Mouse (Mus musculus) thymus, adult 2 months (tissue): ENCODE measurements at regions not wholly inside any gene's neighbourhood (a gene's known extent, or its start where the extent isn't known, plus 50 kb on each side); places are given as distances from the start of the nearest gene placed in this dataset.
"Not testable (repeated sequence)": the region's sequence is repeated elsewhere in the genome, so short reads cannot be mapped to it uniquely, and the experiment has no call there.

Experiments
- DNase-seq: peaks from one replicate; pipeline ENCODE4 v3.0.0; 2021
- H3K27ac ChIP-seq: fragments of 200-500 bp; 2 replicates; pipeline ENCODE4 v1.5.1; 2012; ENCODE audit warnings: low read length, control low read depth; ENCODE audit not compliant: control insufficient read depth, insufficient read depth
- H3K27me3 ChIP-seq: fragments of 200-500 bp; 2 replicates; pipeline ENCODE4 v1.6.1; 2012; ENCODE audit warnings: mild to moderate bottlenecking, low read length, moderate library complexity, mixed read lengths; ENCODE audit not compliant: control insufficient read depth, insufficient read depth
- H3K36me3 ChIP-seq: fragments of 200-500 bp; 2 replicates; pipeline ENCODE4 v1.6.1; 2012; ENCODE audit warnings: mild to moderate bottlenecking, low read length, moderate library complexity; ENCODE audit not compliant: control insufficient read depth, insufficient read depth
- H3K4me1 ChIP-seq: fragments of 200-500 bp; replicated peaks from 2 replicates; pipeline ENCODE4 v1.6.1; 2012; ENCODE audit warnings: low read length; ENCODE audit not compliant: control insufficient read depth, insufficient read depth
- H3K4me3 ChIP-seq: fragments of 200-500 bp; 2 replicates; pipeline ENCODE4 v1.5.1; 2012; ENCODE audit warnings: mild to moderate bottlenecking, low read length, control low read depth, moderate library complexity; ENCODE audit not compliant: control insufficient read depth, insufficient read depth
- CTCF ChIP-seq: fragments of 200-500 bp; IDR thresholded peaks from 2 replicates; pipeline ENCODE4 v1.5.1; 2012; ENCODE audit warnings: mild to moderate bottlenecking, control low read depth, low read length, moderate library complexity, borderline replicate concordance; ENCODE audit not compliant: control insufficient read depth, poor library complexity, insufficient read depth; ENCODE audit errors: extremely low read depth
- POLR2A ChIP-seq: fragments of 200-500 bp; IDR thresholded peaks from 2 replicates; pipeline ENCODE4 v1.6.1; 2012; ENCODE audit warnings: mild to moderate bottlenecking, low read length, control low read depth, moderate library complexity; ENCODE audit not compliant: control insufficient read depth, poor library complexity, insufficient read depth; ENCODE audit errors: extremely low read depth
- WGBS: fragments of 180-500 bp; shearing (Covaris S2); methylation state at CpG from one replicate; pipeline ENCODE4 v1.1.7; 2018; 5-methylcytosine and 5-hydroxymethylcytosine counted together

DNA sequence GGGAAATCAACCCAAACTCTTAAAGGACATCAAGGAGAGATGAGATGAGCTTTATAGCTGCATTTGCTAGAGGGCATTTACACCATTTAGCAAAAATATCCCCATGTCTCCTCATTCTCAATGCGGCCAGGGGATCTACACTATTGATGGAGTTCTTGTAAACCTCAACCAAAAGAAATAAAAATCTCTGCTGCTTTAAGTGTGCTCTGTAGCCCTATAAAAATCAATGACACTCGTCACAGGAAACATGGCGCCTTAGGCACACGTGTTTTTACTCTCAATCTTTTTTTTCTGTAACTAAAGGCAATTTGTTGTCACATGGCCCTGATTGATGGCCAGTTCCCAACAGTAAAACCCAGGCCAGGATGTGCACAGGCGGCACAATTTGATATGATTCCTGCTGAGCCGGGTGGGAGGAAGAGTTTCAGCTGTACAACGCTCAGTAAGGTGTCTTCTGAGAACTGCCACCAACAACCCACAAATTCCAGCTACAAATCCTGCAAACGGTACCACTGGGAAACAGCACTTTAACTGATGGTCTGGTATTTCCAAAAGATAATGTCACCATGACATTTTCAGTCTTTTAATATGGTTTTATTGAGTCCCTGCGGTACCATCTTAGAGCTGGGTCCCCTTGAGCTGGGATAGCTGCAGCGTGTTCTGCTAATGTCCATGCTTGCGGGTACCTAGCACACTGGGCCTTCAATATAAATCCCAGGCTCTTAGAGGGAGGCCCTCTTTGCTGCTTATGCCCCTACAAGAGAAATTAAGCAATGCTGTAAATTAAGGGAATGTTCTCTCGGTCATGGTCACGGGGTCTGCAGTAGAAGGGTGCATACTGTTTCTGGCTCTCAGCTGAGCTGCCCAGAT lies 78.8 kb downstream of the Tpbg start:
- no peaks in the 10 kb centered on the region for H3K36me3 ChIP-seq
- DNase-seq = no peak
- 91% methylated on average over 13 of the region's 13 CpGs for WGBS
- H3K27me3 ChIP-seq = no peaks in the 10 kb centered on the region
- H3K4me1 ChIP-seq = no peaks in the 10 kb centered on the region
- H3K27ac ChIP-seq = no peak overlapping the region
- TF ChIP-seq CTCF (no peak), POLR2A (no peak)
- no peak overlapping the region for H3K4me3 ChIP-seq

DNA sequence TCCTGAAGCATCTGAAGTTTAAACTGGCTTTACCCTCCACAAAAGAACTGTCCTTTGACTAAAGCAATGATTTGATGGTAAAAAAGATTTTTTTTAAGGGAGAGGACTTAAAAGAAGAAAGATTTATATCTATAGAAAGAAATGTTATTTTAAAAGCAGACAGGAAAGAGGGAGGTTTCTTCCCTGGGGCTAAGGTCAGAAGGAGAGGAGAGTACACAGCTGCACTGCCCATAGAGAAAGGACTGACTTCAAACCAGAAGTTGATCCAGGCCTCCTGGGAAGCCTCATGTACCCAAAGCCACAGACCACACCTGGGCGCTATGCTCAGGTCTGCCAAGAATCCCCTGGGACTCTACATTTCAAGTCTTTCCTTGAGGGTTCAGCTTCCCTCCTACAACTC lies 83.1 kb downstream of the Tpbg start:
- H3K27ac ChIP-seq = no peak overlapping the region
- H3K4me1 ChIP-seq = no peaks in the 10 kb centered on the region
- no peak for TF ChIP-seq CTCF
- TF ChIP-seq POLR2A = no peak
- no peaks in the 10 kb centered on the region for H3K36me3 ChIP-seq
- 93% methylated on average over 1 of the region's 1 CpGs for WGBS
- H3K4me3 ChIP-seq = no peak overlapping the region
- no peak for DNase-seq
- no peaks in the 10 kb centered on the region for H3K27me3 ChIP-seq

DNA sequence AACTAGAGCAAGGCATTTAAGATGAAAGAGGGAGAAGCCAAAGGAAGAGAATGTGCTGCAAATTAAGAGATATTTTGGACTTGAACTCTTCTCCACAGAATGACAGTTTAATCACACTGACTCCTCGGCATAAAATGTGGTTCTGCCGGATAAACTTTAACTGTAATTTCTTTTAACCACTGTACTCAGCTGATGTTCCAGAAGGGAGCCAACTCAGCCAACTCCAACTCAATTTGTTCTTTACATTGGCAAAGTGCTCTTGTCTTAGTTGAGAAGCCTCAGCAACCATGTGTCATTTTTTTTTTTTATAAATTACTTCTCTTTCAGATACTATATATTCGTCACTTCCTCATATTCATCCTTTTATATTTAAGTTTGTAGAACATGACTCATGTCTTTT lies 90.0 kb downstream of the Tpbg start:
- no peaks in the 10 kb centered on the region for H3K4me1 ChIP-seq
- TF ChIP-seq POLR2A = no peak
- no peak for TF ChIP-seq CTCF
- DNase-seq = no peak
- H3K36me3 ChIP-seq = no peaks in the 10 kb centered on the region
- no peaks in the 10 kb centered on the region for H3K27me3 ChIP-seq
- WGBS = 83% methylated on average over 3 of the region's 3 CpGs
- H3K27ac ChIP-seq = no peak overlapping the region
- no peak overlapping the region for H3K4me3 ChIP-seq

DNA sequence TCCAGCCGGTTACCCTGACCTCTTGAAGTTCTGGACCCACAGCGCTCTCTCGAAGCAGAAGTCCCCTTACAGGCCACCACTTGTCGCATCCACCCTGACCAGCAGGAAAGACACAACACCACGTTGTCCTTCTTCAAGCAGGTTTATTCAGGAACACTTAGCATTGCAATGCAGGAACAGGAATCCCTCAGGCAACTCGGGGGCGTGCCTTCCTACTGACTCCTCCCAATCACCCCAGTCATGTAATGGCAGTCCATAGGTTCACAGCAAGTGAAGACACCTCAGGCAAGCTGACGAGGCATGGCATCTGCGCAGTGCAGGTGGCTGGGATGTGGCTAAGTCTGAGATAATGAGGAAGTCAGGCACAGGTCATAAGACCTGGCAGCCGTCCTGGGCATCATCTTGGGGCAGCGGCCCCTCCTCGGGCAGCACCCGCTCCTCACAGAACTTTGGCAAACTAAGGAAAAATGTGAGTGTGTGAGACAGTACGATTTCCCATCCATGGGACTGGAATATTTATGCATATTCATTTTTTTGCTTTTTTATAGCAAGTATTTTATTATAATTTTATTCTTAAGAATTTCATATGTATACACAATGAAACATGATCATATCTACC lies 101.0 kb downstream of the Tpbg start:
- WGBS = 91% methylated on average over 14 of the region's 14 CpGs
- H3K27ac ChIP-seq, H3K36me3 ChIP-seq, DNase-seq, H3K4me3 ChIP-seq, H3K27me3 ChIP-seq, H3K4me1 ChIP-seq: not testable (repeated sequence)

DNA sequence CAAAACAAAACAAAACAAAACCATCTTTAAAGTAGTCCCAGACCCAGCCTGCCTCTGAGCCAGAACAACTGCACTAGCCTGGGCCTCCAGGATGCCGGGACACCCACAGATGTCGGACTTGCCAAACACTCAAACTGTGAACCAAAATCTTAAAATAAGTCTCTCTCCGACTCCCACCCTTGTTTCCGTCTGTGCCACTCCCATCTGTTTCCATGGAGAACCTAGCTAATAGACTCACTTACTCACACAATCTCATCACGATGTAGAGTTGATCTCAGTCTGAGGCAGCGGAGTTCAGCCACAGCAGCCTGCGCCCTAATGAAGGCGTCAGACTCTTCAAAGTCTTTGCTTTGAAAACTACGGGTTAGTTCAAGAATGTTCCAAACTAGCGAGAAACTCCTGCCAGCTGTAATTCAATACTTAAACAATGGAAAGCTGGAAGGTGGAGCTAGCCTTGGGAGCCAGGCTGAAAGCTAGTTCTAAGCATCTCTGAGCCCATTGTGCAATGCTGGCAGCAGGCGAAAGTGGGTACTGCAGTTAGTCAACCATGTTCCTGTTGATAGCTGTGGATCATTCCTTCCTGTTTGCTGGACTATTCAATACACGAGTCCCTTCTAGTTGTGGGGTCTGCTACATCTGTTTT lies 106.4 kb downstream of the Tpbg start:
- no peak overlapping the region for H3K27ac ChIP-seq
- WGBS = 84% methylated on average over 12 of the region's 12 CpGs
- H3K4me1 ChIP-seq = no peaks in the 10 kb centered on the region

DNA sequence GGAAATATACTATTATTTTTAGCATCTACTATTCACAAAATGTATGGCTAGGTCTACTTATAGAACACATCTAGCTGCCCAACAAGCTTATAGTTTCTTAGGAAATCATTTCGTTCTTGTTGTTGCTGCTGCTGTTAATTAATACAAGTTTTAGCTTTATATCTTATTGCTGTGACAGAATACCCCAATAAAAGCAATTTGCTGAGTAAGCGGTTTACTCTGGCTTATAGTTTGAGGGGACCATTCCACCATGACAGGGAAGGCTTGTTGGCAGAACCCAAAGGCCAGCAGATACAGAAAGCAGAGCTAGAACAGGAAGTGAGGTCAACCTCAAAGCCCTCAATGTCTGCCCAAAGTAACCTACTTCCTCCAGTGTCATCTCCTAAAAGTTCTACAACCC lies 109.6 kb downstream of the Tpbg start:
- Histone ChIP-seq H3K36me3 (no peaks in the 10 kb centered on the region), H3K4me3 (no peak overlapping the region), H3K4me1 (no peaks in the 10 kb centered on the region), H3K27ac (no peak overlapping the region), H3K27me3 (no peaks in the 10 kb centered on the region)
- DNase-seq = no peak
- WGBS = 90% methylated on average over 2 of the region's 2 CpGs
- TF ChIP-seq POLR2A = no peak
- no peak for TF ChIP-seq CTCF

More for the DNA sequence above, 106.4 kb downstream of the Tpbg start:
- DNase-seq = no peak
- TF ChIP-seq POLR2A = no peak
- no peak for TF ChIP-seq CTCF
- H3K36me3 ChIP-seq = no peaks in the 10 kb centered on the region
- no peaks in the 10 kb centered on the region for H3K27me3 ChIP-seq
- no peak overlapping the region for H3K4me3 ChIP-seq

DNA sequence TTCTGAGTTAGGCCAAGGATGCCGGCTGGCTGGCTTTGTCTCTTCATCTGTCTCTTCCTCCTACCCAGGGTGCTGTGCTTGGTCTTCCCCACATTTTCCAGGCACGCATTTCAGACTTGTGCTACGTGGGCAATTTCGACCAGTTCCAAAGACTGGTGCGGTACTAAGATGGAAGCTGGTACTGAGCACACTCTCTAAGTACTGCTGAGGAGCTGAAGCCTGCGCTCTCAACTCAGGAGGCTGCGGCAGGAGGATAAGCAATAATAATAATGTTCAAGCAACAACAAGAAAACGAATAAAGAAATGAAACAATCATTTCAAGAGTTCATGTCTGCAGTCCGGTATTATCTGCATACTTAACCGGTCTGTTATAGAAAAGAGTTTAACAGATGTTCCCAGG lies 127.9 kb downstream of the Tpbg start:
- no peak for TF ChIP-seq POLR2A
- no peak for TF ChIP-seq CTCF
- Histone ChIP-seq H3K36me3 (no peaks in the 10 kb centered on the region), H3K27ac (no peak overlapping the region), H3K4me3 (no peak overlapping the region), H3K27me3 (no peaks in the 10 kb centered on the region), H3K4me1 (no peaks in the 10 kb centered on the region)
- no peak for DNase-seq
- 94% methylated on average over 10 of the region's 10 CpGs for WGBS
